Mouse (Mus musculus) liver, embryonic 15.5 days (tissue): ENCODE results near the gene Casp7. TPM values are rescaled to one million over a fixed set of nuclear protein-coding genes. Genes with fewer than 3 reads are reported as not detected.

Experiments
- ATAC-seq: fragments of 200-750 bp; cut with Nextera tagmentation; 2 replicates; pipeline ENCODE4 v1.8.0; 2017; ENCODE audit warnings: moderate number of reproducible peaks, mild to moderate bottlenecking, moderate library complexity; ENCODE audit not compliant: insufficient read depth
- H3K27ac ChIP-seq: fragments of 300-500 bp; sonication (generic); replicated peaks from 2 replicates; pipeline ENCODE4 v1.5.1; 2015; ENCODE audit warnings: mild to moderate bottlenecking, inconsistent platforms
- H3K27me3 ChIP-seq: fragments of 300-500 bp; sonication (generic); 2 replicates; pipeline ENCODE4 v1.6.1; 2015; ENCODE audit warnings: mild to moderate bottlenecking, inconsistent platforms
- H3K36me3 ChIP-seq: fragments of 300-500 bp; sonication (generic); replicated peaks from 2 replicates; pipeline ENCODE4 v1.6.1; 2015; ENCODE audit warnings: moderate library complexity, mild to moderate bottlenecking, inconsistent platforms
- H3K4me1 ChIP-seq: fragments of 300-500 bp; sonication (generic); replicated peaks from 2 replicates; pipeline ENCODE4 v1.6.1; 2015; ENCODE audit warnings: inconsistent platforms
- H3K4me2 ChIP-seq: fragments of 300-500 bp; sonication (generic); 2 replicates; pipeline ENCODE4 v1.6.1; 2015; ENCODE audit warnings: moderate library complexity, mild to moderate bottlenecking, inconsistent platforms
- H3K4me3 ChIP-seq: fragments of 300-500 bp; sonication (generic); replicated peaks from 2 replicates; pipeline ENCODE4 v1.5.1; 2015; ENCODE audit warnings: mild to moderate bottlenecking, inconsistent platforms
- H3K9ac ChIP-seq: fragments of 300-500 bp; sonication (generic); 2 replicates; pipeline ENCODE4 v1.6.1; 2015; ENCODE audit warnings: moderate library complexity, mild to moderate bottlenecking, inconsistent platforms
- H3K9me3 ChIP-seq: fragments of 300-500 bp; sonication (generic); replicated peaks from 2 replicates; pipeline ENCODE4 v1.6.1; 2016; ENCODE audit warnings: inconsistent platforms
- WGBS: fragments of 180-500 bp; shearing (Covaris S2); methylation state at CpG from one replicate; pipeline ENCODE4 v1.1.7; 2015; ENCODE audit warnings: mixed read lengths; ENCODE audit not compliant: insufficient replicate concordance; 5-methylcytosine and 5-hydroxymethylcytosine counted together
- polyA plus RNA-seq: library from polyadenylated mRNA; unstranded; fragments of >200 nt; fragmentation: Nextera tagmentation; extraction: Ambion mirVana; gene quantifications from 2 replicates; pipeline ENCODE4 v1.2.1, GENCODE M21; 2015

Casp7 gene
- polyA plus RNA-seq, 1 experiment from 2014 or later = 13.0 TPM

GRCm38 (mm10) chr19:56470286-56471020, 73.5 kb downstream of the Casp7 start:
- Histone ChIP-seq H3K9ac (no peak overlapping the region), H3K36me3 (no peaks in the 10 kb centered on the region), H3K4me1 (peaks cover 10% of the 10 kb centered on the region), H3K4me2 (no peak overlapping the region), H3K4me3 (no peak overlapping the region), H3K9me3 (no peaks in the 10 kb centered on the region), H3K27me3 (peaks cover 3% of the 10 kb centered on the region; the same call in 1 of the 2 replicates), H3K27ac (no peak overlapping the region)
- no peak for ATAC-seq
- 74% methylated on average over 14 of the region's 14 CpGs for WGBS

- ATAC-seq = no peak
- 69% methylated on average over 10 of the region's 10 CpGs for WGBS
- no peaks in the 10 kb centered on the region for H3K36me3 ChIP-seq
- no peak overlapping the region for H3K9ac ChIP-seq
- no peak overlapping the region for H3K4me2 ChIP-seq
- no peak overlapping the region for H3K27ac ChIP-seq
- no peaks in the 10 kb centered on the region for H3K9me3 ChIP-seq
- no peak overlapping the region for H3K4me3 ChIP-seq
- H3K27me3 ChIP-seq = peaks cover 3% of the 10 kb centered on the region; the same call in 1 of the 2 replicates
- peaks cover 18% of the 10 kb centered on the region for H3K4me1 ChIP-seq
These were observed 75.0 kb downstream of the Casp7 start for GRCm38 (mm10) chr19:56471934-56472333.

- Histone ChIP-seq H3K9ac (no peak overlapping the region), H3K4me2 (peak overlapping the region; percentile 56), H3K36me3 (no peaks in the 10 kb centered on the region), H3K27me3 (peaks cover 3% of the 10 kb centered on the region; the same call in 1 of the 2 replicates), H3K4me3 (peak overlapping the region; percentile 30), H3K9me3 (no peaks in the 10 kb centered on the region), H3K4me1 (peaks cover 26% of the 10 kb centered on the region), H3K27ac (no peak overlapping the region)
- 24% methylated on average over 19 of the region's 19 CpGs for WGBS
- ATAC-seq = no peak
These were observed 78.1 kb downstream of the Casp7 start for GRCm38 (mm10) chr19:56474869-56475550.

GRCm38 (mm10) chr19:56476546-56476945, 79.6 kb downstream of the Casp7 start:
- no peak overlapping the region for H3K9ac ChIP-seq

GRCm38 (mm10) chr19:56477253-56477652, 80.3 kb downstream of the Casp7 start:
- Histone ChIP-seq H3K36me3 (no peaks in the 10 kb centered on the region), H3K9me3 (no peaks in the 10 kb centered on the region), H3K4me3 (no peak overlapping the region), H3K27ac (no peak overlapping the region), H3K27me3 (peaks cover 3% of the 10 kb centered on the region; the same call in 1 of the 2 replicates), H3K9ac (no peak overlapping the region), H3K4me1 (peaks cover 26% of the 10 kb centered on the region), H3K4me2 (no peak overlapping the region)
- ATAC-seq = no peak
- 42% methylated on average over 5 of the region's 5 CpGs for WGBS

More at GRCm38 (mm10) chr19:56476546-56476945, 79.6 kb downstream of the Casp7 start:
- Histone ChIP-seq H3K27me3 (peaks cover 3% of the 10 kb centered on the region; the same call in 1 of the 2 replicates), H3K4me3 (no peak overlapping the region), H3K27ac (no peak overlapping the region), H3K36me3 (no peaks in the 10 kb centered on the region), H3K4me2 (no peak overlapping the region), H3K9me3 (no peaks in the 10 kb centered on the region), H3K4me1 (peaks cover 26% of the 10 kb centered on the region)
- no peak for ATAC-seq
- 56% methylated on average over 2 of the region's 2 CpGs for WGBS

DNA sequence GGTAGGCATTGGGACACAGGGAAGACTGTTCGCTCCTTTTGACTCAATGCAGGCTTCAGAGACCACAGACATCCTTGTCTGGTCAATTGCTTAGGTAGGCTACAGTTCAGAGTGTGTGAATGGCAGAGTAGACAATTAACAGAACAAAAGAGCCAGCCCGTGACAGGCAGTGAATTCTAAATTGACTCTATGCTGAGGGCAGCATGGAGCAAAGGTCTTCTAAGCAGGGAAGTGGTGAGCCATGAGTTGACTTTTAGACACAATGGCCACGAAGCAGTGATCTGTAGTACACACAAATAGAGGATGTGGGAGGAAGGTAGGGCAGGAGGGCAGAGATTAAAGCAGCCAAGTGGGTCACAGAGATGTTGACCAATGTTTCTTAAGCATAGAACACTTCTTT, 80.9 kb downstream of the Casp7 start:
- Histone ChIP-seq H3K9ac (no peak overlapping the region), H3K9me3 (no peaks in the 10 kb centered on the region), H3K27me3 (no peaks in the 10 kb centered on the region), H3K36me3 (no peaks in the 10 kb centered on the region), H3K4me2 (no peak overlapping the region), H3K27ac (no peak overlapping the region), H3K4me1 (peaks cover 26% of the 10 kb centered on the region), H3K4me3 (no peak overlapping the region)
- no peak for ATAC-seq
- WGBS = 37% methylated on average over 3 of the region's 3 CpGs

DNA sequence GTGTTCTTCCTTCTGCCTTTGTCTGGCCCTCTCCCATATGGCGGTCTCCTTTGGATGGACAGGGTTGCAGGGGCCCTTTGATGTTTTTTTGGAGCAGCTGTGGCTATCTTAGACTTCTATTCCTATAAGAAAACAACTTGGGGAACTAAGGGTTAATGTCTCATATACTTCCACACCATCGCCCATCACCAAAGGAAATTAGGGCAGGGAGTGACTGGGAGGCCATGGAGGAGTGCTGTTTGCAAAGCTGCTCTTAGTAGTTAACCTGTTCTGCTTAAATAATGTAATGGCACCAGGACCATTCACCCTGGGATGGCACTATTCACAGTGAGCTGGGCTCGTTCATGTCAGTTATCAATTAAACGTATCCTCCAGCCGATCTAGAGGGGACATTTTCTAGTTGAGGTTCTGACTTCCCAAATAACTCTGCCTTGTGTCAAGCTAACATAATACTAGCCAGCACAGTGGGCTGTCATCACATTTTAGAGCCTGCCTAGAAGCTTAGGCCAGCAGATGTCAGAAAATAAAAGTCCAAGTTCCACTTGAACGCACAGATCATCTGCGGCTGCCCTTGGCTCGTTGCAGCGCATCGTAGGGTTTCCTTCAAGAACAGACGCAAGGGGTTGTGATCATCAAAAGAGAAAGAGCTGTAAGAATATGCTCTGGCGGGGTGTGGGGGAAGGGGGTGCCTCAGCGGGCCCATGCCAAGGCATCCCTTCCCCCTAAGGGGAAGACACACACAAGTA, 87.9 kb downstream of the Casp7 start:
- Histone ChIP-seq H3K27ac (no peak overlapping the region), H3K27me3 (no peaks in the 10 kb centered on the region), H3K36me3 (no peaks in the 10 kb centered on the region), H3K4me3 (no peak overlapping the region), H3K9me3 (no peaks in the 10 kb centered on the region), H3K4me2 (no peak overlapping the region), H3K4me1 (peaks cover 8% of the 10 kb centered on the region; the same call in 1 of the 2 replicates), H3K9ac (no peak overlapping the region)
- no peak for ATAC-seq
- WGBS = 77% methylated on average over 13 of the region's 13 CpGs

DNA sequence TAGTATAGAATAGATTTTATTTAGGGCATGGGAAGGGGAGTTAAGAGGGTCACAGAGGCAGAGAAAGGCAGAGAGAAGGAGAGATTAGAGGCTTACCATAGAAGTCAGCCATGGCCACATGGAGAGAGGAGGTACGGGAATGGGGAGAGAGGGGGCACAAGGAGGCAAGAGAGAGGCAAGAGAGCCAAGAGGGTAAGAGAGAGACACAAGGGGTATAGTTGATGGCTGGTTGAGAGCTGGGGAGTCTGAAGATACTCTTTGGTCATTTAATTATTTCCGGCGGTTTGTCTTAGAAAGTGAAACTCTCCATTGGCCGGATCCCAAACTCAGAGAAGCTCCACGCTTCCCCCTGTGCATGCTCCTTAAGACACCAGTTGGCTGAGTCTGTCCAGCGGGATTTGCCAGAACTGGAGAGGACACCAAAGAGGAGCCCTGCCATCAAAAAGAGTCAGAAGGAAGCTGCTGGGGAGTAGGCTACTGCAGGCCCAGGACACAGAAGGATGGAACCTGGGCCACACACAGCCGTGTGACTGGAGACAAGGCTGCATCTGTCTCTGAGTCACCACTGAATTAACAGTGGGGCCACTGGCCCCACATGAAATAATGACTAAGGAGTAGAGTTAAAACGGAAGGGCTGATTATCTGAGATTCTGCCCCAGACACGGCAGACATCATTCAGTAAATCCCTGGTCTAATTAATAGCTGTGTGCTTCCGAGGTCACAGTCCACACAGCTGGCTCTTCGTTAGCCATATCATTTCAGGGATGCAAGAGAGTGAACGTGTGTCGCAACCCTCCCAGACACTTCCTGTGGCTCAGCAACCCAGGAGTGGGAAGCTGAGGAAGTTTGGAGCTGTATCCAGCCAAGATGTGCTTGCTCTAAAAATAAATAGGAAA, 88.7 kb downstream of the Casp7 start:
- no peak overlapping the region for H3K4me3 ChIP-seq
- H3K36me3 ChIP-seq = no peaks in the 10 kb centered on the region
- no peaks in the 10 kb centered on the region for H3K27me3 ChIP-seq
- no peak overlapping the region for H3K9ac ChIP-seq
- 0 out of 2 replicates have a peak, but pooled peaks have one; percentile 22 for ATAC-seq
- H3K9me3 ChIP-seq = no peaks in the 10 kb centered on the region
- WGBS = 42% methylated on average over 13 of the region's 13 CpGs
- H3K4me2 ChIP-seq = no peak overlapping the region
- peaks cover 8% of the 10 kb centered on the region; the same call in 1 of the 2 replicates for H3K4me1 ChIP-seq
- 0 out of 2 replicates have a peak overlapping the region, but pooled peaks have one; percentile 11 for H3K27ac ChIP-seq

GRCm38 (mm10) chr19:56486926-56487325, 90.0 kb downstream of the Casp7 start:
- 54% methylated on average over 7 of the region's 7 CpGs for WGBS
- Histone ChIP-seq H3K36me3 (no peaks in the 10 kb centered on the region), H3K9me3 (no peaks in the 10 kb centered on the region), H3K27me3 (no peaks in the 10 kb centered on the region), H3K4me3 (no peak overlapping the region), H3K4me2 (no peak overlapping the region), H3K4me1 (peaks cover 8% of the 10 kb centered on the region; the same call in 1 of the 2 replicates), H3K27ac (no peak overlapping the region), H3K9ac (no peak overlapping the region)
- ATAC-seq = no peak

DNA sequence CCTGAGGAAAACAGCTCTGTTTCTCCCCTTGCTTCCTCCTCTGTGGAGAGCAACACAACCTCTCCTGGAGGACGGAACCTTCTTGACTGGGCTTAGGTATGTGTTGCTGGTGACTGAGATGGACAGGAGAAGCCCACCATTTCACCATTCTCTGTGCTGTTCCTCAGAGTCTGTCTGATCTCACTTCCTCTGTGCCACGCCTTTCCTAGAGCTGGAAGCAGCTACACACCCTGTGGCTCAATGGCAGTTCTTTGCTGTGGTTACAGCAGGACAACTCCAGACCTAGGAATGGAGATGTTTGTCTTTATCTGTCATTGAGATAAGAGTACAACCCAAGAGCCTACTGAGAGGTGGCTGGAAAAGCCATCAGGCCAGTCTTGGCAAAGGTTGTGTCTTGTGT, 90.4 kb downstream of the Casp7 start:
- WGBS = 59% methylated on average over 2 of the region's 2 CpGs
- no peak overlapping the region for H3K27ac ChIP-seq

More for the DNA sequence above, 90.4 kb downstream of the Casp7 start:
- Histone ChIP-seq H3K36me3 (no peaks in the 10 kb centered on the region), H3K4me2 (no peak overlapping the region), H3K4me1 (peaks cover 8% of the 10 kb centered on the region; the same call in 1 of the 2 replicates), H3K4me3 (no peak overlapping the region), H3K9me3 (no peaks in the 10 kb centered on the region), H3K9ac (no peak overlapping the region), H3K27me3 (no peaks in the 10 kb centered on the region)
- no peak for ATAC-seq
